Mouse (Mus musculus) megakaryocyte, adult 5-6 weeks (primary cell): ENCODE results near the gene Zfp704. TPM values are rescaled to one million over a fixed set of nuclear protein-coding genes. Genes with fewer than 3 reads are reported as not detected.
"Not testable (repeated sequence)": the region's sequence is repeated elsewhere in the genome, so short reads cannot be mapped to it uniquely, and the experiment has no call there.

Source experiments
- ATAC-seq: 2 replicates; pipeline ENCODE4 v1.8.0; 2016; ENCODE audit warnings: mild to moderate bottlenecking, inconsistent platforms; ENCODE audit not compliant: poor library complexity, severe bottlenecking
- total RNA-seq, 2 experiments: library from RNA; stranded (forward) in 1 of 2; stranded (reverse) in 1 of 2; fragments of 153-499, 151-499 nt in 1 of 2; fragments of 221-1000, 200-1000 nt in 1 of 2; gene quantifications; 2 replicates each; pipeline versions ENCODE4 v1.2.3 to v1.2.4; 2015 to 2017

Gene Zfp704
- total RNA-seq, 2 experiments from 2014 or later, result 5.1 to 6.6 TPM

GRCm38 (mm10) chr3:9599738-9600410, 10.0 kb downstream of the Zfp704 start:
- ATAC-seq, result no peak

GRCm38 (mm10) chr3:9598061-9598460, 11.8 kb downstream of the Zfp704 start:
- peak; percentile 84 for ATAC-seq

GRCm38 (mm10) chr3:9594457-9594856, 15.4 kb downstream of the Zfp704 start:
- no peak for ATAC-seq

- ATAC-seq, result peak; percentile 51
Observed at GRCm38 (mm10) chr3:9593832-9594231, 16.1 kb downstream of the Zfp704 start.

- no peak for ATAC-seq
Observed at GRCm38 (mm10) chr3:9591416-9592110, 18.3 kb downstream of the Zfp704 start.

- no peak for ATAC-seq
Observed at GRCm38 (mm10) chr3:9588635-9589034, 21.2 kb downstream of the Zfp704 start.

GRCm38 (mm10) chr3:9587304-9587703, 22.6 kb downstream of the Zfp704 start:
- ATAC-seq, result peak; percentile 86

GRCm38 (mm10) chr3:9583516-9583915, 26.4 kb downstream of the Zfp704 start:
- no peak for ATAC-seq

- ATAC-seq, result peak; percentile 43; the same call in 1 of the 2 replicates
Observed at GRCm38 (mm10) chr3:9580952-9581798, 28.7 kb downstream of the Zfp704 start.

GRCm38 (mm10) chr3:9580102-9580501, 29.8 kb downstream of the Zfp704 start:
- ATAC-seq, result no peak

- ATAC-seq, result no peak
Observed at GRCm38 (mm10) chr3:9579028-9579643, 30.7 kb downstream of the Zfp704 start.

GRCm38 (mm10) chr3:9576872-9577271, 33.0 kb downstream of the Zfp704 start:
- no peak for ATAC-seq

GRCm38 (mm10) chr3:9574305-9574704, 35.6 kb downstream of the Zfp704 start:
- ATAC-seq, result no peak

- peak; percentile 88 for ATAC-seq
Observed at GRCm38 (mm10) chr3:9573581-9573980, 36.3 kb downstream of the Zfp704 start.

GRCm38 (mm10) chr3:9572261-9572660, 37.6 kb downstream of the Zfp704 start:
- ATAC-seq, result no peak

GRCm38 (mm10) chr3:9570782-9571181, 39.1 kb downstream of the Zfp704 start:
- ATAC-seq, result no peak

GRCm38 (mm10) chr3:9569706-9570105, 40.2 kb downstream of the Zfp704 start:
- not testable (repeated sequence) for ATAC-seq

- no peak for ATAC-seq
Observed at GRCm38 (mm10) chr3:9568565-9569228, 41.2 kb downstream of the Zfp704 start.

GRCm38 (mm10) chr3:9567948-9568347, 41.9 kb downstream of the Zfp704 start:
- no peak for ATAC-seq

- ATAC-seq, result no peak
Observed at GRCm38 (mm10) chr3:9566831-9567230, 43.1 kb downstream of the Zfp704 start.
